Mouse (Mus musculus) olfactory bulb, adult 2 months (tissue): Measurements from ENCODE around the gene Drg2. TPM values are rescaled to one million over a fixed set of nuclear protein-coding genes. Genes with fewer than 3 reads are reported as not detected.

ENCODE experiments used
- H3K27ac ChIP-seq: fragments of 200-500 bp; 2 replicates; pipeline ENCODE4 v1.5.1; 2012; ENCODE audit warnings: low read depth, low read length; ENCODE audit not compliant: insufficient read depth
- H3K4me1 ChIP-seq: fragments of 200-500 bp; 2 replicates; pipeline ENCODE4 v1.6.1; 2012; ENCODE audit warnings: low read length; ENCODE audit not compliant: control insufficient read depth, insufficient read depth
- H3K4me3 ChIP-seq: fragments of 200-500 bp; 2 replicates; pipeline ENCODE4 v1.5.1; 2012; ENCODE audit warnings: mild to moderate bottlenecking, low read depth, low read length, moderate library complexity; ENCODE audit not compliant: insufficient read depth
- CTCF ChIP-seq: fragments of 200-500 bp; IDR thresholded peaks from 2 replicates; pipeline ENCODE4 v1.5.1; 2012; ENCODE audit warnings: low read depth, mild to moderate bottlenecking, low read length, moderate library complexity; ENCODE audit not compliant: insufficient read depth
- POLR2A ChIP-seq: fragments of 200-500 bp; IDR thresholded peaks from 2 replicates; pipeline ENCODE4 v1.6.1; 2012; ENCODE audit warnings: mild to moderate bottlenecking, low read depth, low read length, moderate library complexity; ENCODE audit not compliant: insufficient read depth
- WGBS: fragments of 180-500 bp; shearing (Covaris S2); methylation state at CpG from one replicate; pipeline ENCODE4 v1.1.7; 2018; 5-methylcytosine and 5-hydroxymethylcytosine counted together
- polyA plus RNA-seq: library from polyadenylated mRNA; stranded (reverse); fragments of >200 nt; gene quantifications from 2 replicates; pipeline ENCODE4 v1.2.4, GENCODE M21; 2012; ENCODE audit warnings: low replicate concordance; ENCODE audit not compliant: missing spikeins, insufficient read depth, insufficient read length

The Drg2 gene
- polyA plus RNA-seq, 1 experiment = not detected

DNA sequence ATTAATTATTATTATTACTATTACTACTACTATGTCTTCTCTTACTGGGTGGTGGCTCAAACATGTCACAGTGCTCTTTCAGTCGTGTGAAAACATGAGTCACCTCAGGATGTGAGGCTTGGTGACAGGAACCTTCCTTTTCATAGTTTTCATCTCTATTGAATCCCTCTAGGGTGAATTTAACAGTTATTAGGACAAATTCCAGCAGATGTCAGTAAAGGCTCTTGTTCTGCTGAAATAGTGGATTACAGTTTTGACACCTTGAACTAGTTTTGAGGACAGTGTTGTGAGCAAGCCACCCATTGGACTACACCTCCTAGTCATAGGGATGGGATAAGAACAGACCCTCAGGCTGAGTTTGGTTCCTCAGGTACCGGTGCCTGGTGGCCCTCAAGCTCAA lies 41.3 kb downstream of the Drg2 start:
- H3K27ac ChIP-seq = no peak overlapping the region
- no peak for TF ChIP-seq CTCF
- no peak for TF ChIP-seq POLR2A
- WGBS = 59% methylated on average over 2 of the region's 2 CpGs

DNA sequence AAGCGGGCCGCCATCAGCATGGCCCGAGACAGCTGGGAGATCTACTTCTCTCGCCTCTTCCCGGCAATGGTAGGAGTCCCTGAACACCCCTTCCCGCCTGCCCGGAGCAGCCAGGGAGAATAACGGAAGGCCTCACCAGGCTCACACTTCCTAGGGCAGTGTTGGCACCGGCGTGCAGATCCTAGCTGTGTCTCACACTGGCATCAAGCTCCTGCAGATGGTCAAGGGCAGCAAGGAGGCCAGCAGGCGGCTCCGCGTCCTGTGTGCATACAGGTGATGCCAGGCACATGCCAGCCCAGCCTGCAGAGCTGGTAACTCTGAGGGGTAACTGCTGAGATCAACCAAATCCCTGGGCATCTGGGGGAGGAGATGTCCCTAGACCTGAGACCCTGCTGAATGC lies 52.9 kb downstream of the Drg2 start:
- Histone ChIP-seq H3K27ac (no peak overlapping the region), H3K4me3 (no peak overlapping the region), H3K4me1 (peaks cover 11% of the 10 kb centered on the region)
- no peak for TF ChIP-seq POLR2A
- no peak for TF ChIP-seq CTCF
- 89% methylated on average over 13 of the region's 13 CpGs for WGBS

More for the DNA sequence above, 41.3 kb downstream of the Drg2 start:
- Histone ChIP-seq H3K4me3 (no peak overlapping the region), H3K4me1 (no peaks in the 10 kb centered on the region)

DNA sequence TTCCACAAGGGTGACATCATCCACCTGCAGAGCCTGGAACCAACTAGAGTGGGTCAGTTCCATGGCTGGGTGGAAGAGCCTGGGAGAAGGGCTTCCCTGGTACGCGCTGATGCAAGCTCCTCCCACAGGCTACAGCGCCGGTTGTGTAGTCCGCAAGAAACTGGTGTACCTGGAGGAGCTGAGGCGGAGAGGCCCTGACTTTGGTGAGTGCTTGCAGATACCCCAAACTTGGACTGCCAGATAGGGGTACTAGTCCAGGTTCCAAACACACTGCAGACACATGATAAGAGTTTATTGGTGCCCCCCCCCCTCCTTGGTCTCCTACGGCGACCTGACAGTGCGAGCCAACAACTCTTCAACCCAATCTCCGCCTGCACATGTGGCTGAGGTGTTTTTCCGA lies 54.6 kb downstream of the Drg2 start:
- WGBS = 15% methylated on average over 11 of the region's 11 CpGs

DNA sequence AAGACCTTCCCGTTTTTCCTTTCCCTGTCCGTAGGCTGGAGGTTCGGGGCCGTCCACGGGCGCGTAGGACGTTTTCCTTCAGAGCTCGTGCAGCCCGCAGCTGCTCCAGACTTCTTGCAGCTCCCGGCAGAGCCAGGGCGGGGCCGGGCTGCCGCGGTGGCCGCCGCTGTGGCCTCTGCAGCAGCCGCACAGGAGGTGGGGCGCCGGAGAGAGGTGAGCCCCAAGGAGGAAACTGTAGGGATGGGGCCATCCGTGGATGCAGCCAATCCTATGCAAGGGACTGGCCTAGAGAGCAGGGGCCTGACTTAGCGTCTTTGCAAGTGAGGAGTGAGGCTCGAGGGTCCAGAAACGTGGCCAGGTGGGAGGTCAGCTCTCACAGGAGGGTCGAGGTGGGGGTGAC lies 55.1 kb downstream of the Drg2 start:
- Histone ChIP-seq H3K27ac (no peak overlapping the region), H3K4me1 (peaks cover 11% of the 10 kb centered on the region), H3K4me3 (peak overlapping the region; percentile 20)
- WGBS = under 1% methylated on average over 25 of the region's 25 CpGs
- TF ChIP-seq POLR2A (no peak), CTCF (no peak)

More for the DNA sequence above, 54.6 kb downstream of the Drg2 start:
- TF ChIP-seq CTCF (no peak), POLR2A (no peak)
- Histone ChIP-seq H3K4me3 (no peak overlapping the region), H3K4me1 (peaks cover 11% of the 10 kb centered on the region), H3K27ac (no peak overlapping the region)

- no peak overlapping the region for H3K27ac ChIP-seq
- TF ChIP-seq CTCF (no peak), POLR2A (no peak)
- peaks cover 11% of the 10 kb centered on the region for H3K4me1 ChIP-seq
- WGBS = 86% methylated on average over 1 of the region's 1 CpGs
- no peak overlapping the region for H3K4me3 ChIP-seq
Measured at GRCm38 (mm10) chr11:60511893-60512292, 57.5 kb downstream of the Drg2 start.

- Histone ChIP-seq H3K4me1 (peaks cover 11% of the 10 kb centered on the region), H3K27ac (no peak overlapping the region), H3K4me3 (no peak overlapping the region)
- TF ChIP-seq POLR2A (no peak), CTCF (no peak)
- WGBS = 82% methylated on average over 2 of the region's 2 CpGs
Measured at GRCm38 (mm10) chr11:60512520-60512919, 58.1 kb downstream of the Drg2 start.

DNA sequence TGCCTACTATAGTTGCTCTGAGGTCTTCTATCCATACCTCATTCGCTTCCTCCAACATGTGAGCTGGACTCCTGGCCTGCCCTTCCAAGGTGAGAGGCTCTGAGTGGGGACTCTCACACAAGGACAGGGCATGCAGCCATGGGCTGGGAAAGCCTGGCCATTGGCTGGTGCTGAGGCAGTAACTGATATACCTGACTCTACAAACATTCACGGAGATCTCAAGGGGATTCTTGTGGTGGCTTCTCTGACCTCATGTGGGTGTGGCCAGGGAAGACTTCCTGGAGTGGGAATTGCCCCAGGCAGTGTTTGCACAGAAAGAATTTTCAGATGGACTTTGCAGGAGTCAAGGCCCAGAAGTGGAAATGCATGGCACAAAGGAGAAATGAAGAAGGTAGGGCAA lies 60.5 kb downstream of the Drg2 start:
- Histone ChIP-seq H3K4me1 (peaks cover under 1% of the 10 kb centered on the region; the same call in 1 of the 2 replicates), H3K27ac (no peak overlapping the region), H3K4me3 (no peak overlapping the region)
- 75% methylated on average over 2 of the region's 2 CpGs for WGBS
- no peak for TF ChIP-seq POLR2A
- TF ChIP-seq CTCF = no peak

GRCm38 (mm10) chr11:60518305-60518704 lies 63.9 kb downstream of the Drg2 start:
- TF ChIP-seq CTCF = no peak
- no peak for TF ChIP-seq POLR2A
- H3K4me1 ChIP-seq = no peaks in the 10 kb centered on the region
- WGBS = 87% methylated on average over 4 of the region's 4 CpGs
- H3K27ac ChIP-seq = no peak overlapping the region
- H3K4me3 ChIP-seq = no peak overlapping the region

Other genes with a start within 250 kb of the Drg2 start
- gene Srebf1, start 232.0 kb upstream of the Drg2 start, polyA plus RNA-seq = not detected in 2 replicates
- gene Tom1l2, start 101.7 kb upstream of the Drg2 start, polyA plus RNA-seq = 119 TPM in 1 of 2 replicates, not detected in the other
- not detected in 2 replicates for gene Drc3, start 101.3 kb upstream of the Drg2 start, polyA plus RNA-seq
- gene Gid4, start 37.4 kb upstream of the Drg2 start, polyA plus RNA-seq = 149 TPM in 1 of 2 replicates, not detected in the other
- not detected in 2 replicates for gene Atpaf2, start 36.1 kb upstream of the Drg2 start, polyA plus RNA-seq
- not detected in 2 replicates for gene Myo15, start 14.7 kb downstream of the Drg2 start, polyA plus RNA-seq
- not detected in 2 replicates for gene Alkbh5, start 81.8 kb downstream of the Drg2 start, polyA plus RNA-seq
- gene Llgl1, start 245.1 kb downstream of the Drg2 start, polyA plus RNA-seq = not detected in 2 replicates